Mouse (Mus musculus) CD4-positive helper T cell, adult 2 months (primary cell): ENCODE results near the gene Atrn.

Experiments used
- DNase-seq: peaks from one replicate; pipeline ENCODE4 v3.0.0-alpha.2; 2012; ENCODE audit warnings: low read depth, missing footprints, low spot score

The Atrn gene

DNA sequence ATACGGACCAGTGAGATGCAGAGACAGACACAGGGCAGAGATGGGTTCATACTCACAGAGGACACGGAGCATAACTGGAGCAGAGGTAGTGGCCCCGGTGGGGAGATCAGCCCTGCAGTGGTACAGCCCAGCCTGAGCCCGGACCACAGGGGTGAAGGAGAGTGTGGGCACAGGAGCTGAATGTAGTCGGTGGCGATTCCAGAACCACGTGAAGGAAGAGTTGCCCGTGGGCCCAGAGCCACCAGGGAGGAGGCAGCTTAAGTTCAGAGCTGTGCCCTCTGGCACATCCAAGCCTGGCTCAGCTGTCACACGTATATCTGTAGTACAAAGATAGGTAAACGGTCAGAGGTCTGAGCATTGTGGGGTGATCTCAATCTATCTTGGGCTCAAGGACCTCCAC, 166.2 kb downstream of the Atrn start:
- DNase-seq, result no peak
